Mouse (Mus musculus): ENCODE measurements at regions not wholly inside any gene's neighbourhood (a gene's known extent, or its start where the extent isn't known, plus 50 kb on each side); places are given as distances from the start of the nearest gene placed in this dataset.

DNA sequence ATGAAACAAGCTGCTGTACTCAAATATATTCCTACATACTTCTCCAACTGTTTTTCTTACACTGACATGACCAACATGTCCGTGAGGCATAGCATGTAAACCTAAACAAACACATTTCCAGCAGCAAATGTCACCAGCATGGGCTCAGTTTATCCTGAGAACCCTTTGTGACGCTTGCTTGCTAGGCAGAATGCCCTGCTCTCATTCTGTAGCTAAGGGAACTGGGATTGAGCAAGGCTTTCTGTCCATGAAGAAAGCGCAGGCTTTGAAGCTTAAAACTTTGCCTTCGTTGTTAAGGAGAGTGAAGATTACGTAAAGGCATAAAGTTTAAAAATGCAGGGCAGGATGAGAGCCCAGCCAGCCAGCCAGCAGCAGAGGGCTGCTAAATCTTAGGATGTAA is 85.6 kb upstream of the Epha4 start:
- TF ChIP-seq POLR2A (IDR thresholded peaks at IDR 0.05; ENCODE audit: control insufficient read depth, low read depth, low read length) (no peak), CTCF (IDR thresholded peaks at IDR 0.05; ENCODE audit: control insufficient read depth, insufficient read depth, insufficient replicate concordance, low read depth, low read length) (no peak)
